Mouse (Mus musculus): ENCODE results near the gene She.
A peak's percentile ranks its signal among the peaks of the same experiment; 100 is the strongest.

The She gene

GRCm38 (mm10) chr3:89817056-89817455, 14.1 kb upstream of the She start:
- DNase-seq (ENCODE audit: low spot score) = no peak

GRCm38 (mm10) chr3:89818605-89819004, 12.6 kb upstream of the She start:
- no peak for DNase-seq (ENCODE audit: low spot score)

- DNase-seq (ENCODE audit: low spot score) = no peak
These were observed 11.3 kb upstream of the She start for GRCm38 (mm10) chr3:89819897-89820296.

- no peak for DNase-seq (ENCODE audit: low spot score)
These were observed 10.7 kb upstream of the She start for GRCm38 (mm10) chr3:89820311-89821095.

- DNase-seq (ENCODE audit: low spot score) = no peak
These were observed 10.1 kb upstream of the She start for GRCm38 (mm10) chr3:89821096-89821513.

- DNase-seq (ENCODE audit: low spot score) = no peak
These were observed 9.4 kb upstream of the She start for GRCm38 (mm10) chr3:89821548-89822480.

GRCm38 (mm10) chr3:89823594-89823993, 7.6 kb upstream of the She start:
- no peak for DNase-seq (ENCODE audit: low spot score)

GRCm38 (mm10) chr3:89826295-89826694, 4.9 kb upstream of the She start:
- no peak for DNase-seq (ENCODE audit: low spot score)

- no peak for DNase-seq (ENCODE audit: low spot score)
These were observed 4.2 kb downstream of the She start for GRCm38 (mm10) chr3:89835362-89835761.

- no peak for DNase-seq (ENCODE audit: low spot score)
These were observed 11.1 kb downstream of the She start for GRCm38 (mm10) chr3:89842258-89842657.

- no peak for DNase-seq (ENCODE audit: low spot score)
These were observed 12.0 kb downstream of the She start for GRCm38 (mm10) chr3:89843148-89843547.

- no peak for DNase-seq (ENCODE audit: low spot score)
These were observed 14.6 kb downstream of the She start for GRCm38 (mm10) chr3:89845814-89846213.

GRCm38 (mm10) chr3:89847126-89847525, 16.0 kb downstream of the She start:
- no peak for DNase-seq (ENCODE audit: low spot score)

- no peak for DNase-seq (ENCODE audit: low spot score)
These were observed 16.4 kb downstream of the She start for GRCm38 (mm10) chr3:89847596-89847995.

GRCm38 (mm10) chr3:89848083-89848482, 16.9 kb downstream of the She start:
- no peak for DNase-seq (ENCODE audit: low spot score)

GRCm38 (mm10) chr3:89853752-89854151, 22.6 kb downstream of the She start:
- DNase-seq (ENCODE audit: low spot score) = no peak

GRCm38 (mm10) chr3:89857353-89857752, 26.2 kb downstream of the She start:
- no peak for DNase-seq (ENCODE audit: low spot score)

GRCm38 (mm10) chr3:89858123-89858522, 27.0 kb downstream of the She start:
- no peak for DNase-seq (ENCODE audit: low spot score)

- peak; percentile 65 for DNase-seq (ENCODE audit: low spot score)
These were observed 27.7 kb downstream of the She start for GRCm38 (mm10) chr3:89858888-89859287.

- no peak for DNase-seq (ENCODE audit: low spot score)
These were observed 28.8 kb downstream of the She start for GRCm38 (mm10) chr3:89859936-89860335.

- no peak for DNase-seq (ENCODE audit: low spot score)
These were observed 29.2 kb downstream of the She start for GRCm38 (mm10) chr3:89860343-89860742.

GRCm38 (mm10) chr3:89861070-89861469, 29.9 kb downstream of the She start:
- DNase-seq (ENCODE audit: low spot score) = no peak

GRCm38 (mm10) chr3:89862182-89862761, 31.1 kb downstream of the She start:
- no peak for DNase-seq (ENCODE audit: low spot score)
